Mouse (Mus musculus) spleen, adult 2 months (tissue): ENCODE measurements around the gene Dlgap3. TPM values are rescaled to one million over a fixed set of nuclear protein-coding genes. Genes with fewer than 3 reads are reported as not detected.

ENCODE experiments used
- DNase-seq, 2 experiments: peaks; one replicate each; pipeline versions ENCODE4 v3.0.0 to v3.0.0-alpha.2; 2012 to 2021; ENCODE audit warnings: low spot score in 2 of 2, low read depth in 1 of 2
- H3K27ac ChIP-seq: fragments of 200-500 bp; 2 replicates; pipeline ENCODE4 v1.5.1; 2012; ENCODE audit warnings: low read length, inconsistent platforms; ENCODE audit not compliant: insufficient read depth
- H3K27me3 ChIP-seq: fragments of 200-500 bp; 2 replicates; pipeline ENCODE4 v1.6.1; 2012; ENCODE audit warnings: mild to moderate bottlenecking, moderate library complexity, low read length, inconsistent platforms; ENCODE audit not compliant: control insufficient read depth, insufficient read depth
- H3K36me3 ChIP-seq: fragments of 200-500 bp; 2 replicates; pipeline ENCODE4 v1.6.1; 2012; ENCODE audit warnings: mild to moderate bottlenecking, low read length, inconsistent platforms; ENCODE audit not compliant: control insufficient read depth, insufficient read depth
- H3K4me1 ChIP-seq: fragments of 200-500 bp; 2 replicates; pipeline ENCODE4 v1.6.1; 2011; ENCODE audit warnings: inconsistent platforms; ENCODE audit not compliant: control insufficient read depth, insufficient read depth, insufficient read length
- H3K4me3 ChIP-seq: fragments of 200-500 bp; 2 replicates; pipeline ENCODE4 v1.5.1; 2011; ENCODE audit warnings: mild to moderate bottlenecking, inconsistent platforms; ENCODE audit not compliant: insufficient read depth, insufficient read length; ENCODE audit errors: extremely low read depth
- CTCF ChIP-seq: fragments of 200-500 bp; IDR thresholded peaks from 2 replicates; pipeline ENCODE4 v1.5.1; 2011; ENCODE audit warnings: mild to moderate bottlenecking, inconsistent platforms; ENCODE audit not compliant: insufficient read depth, insufficient read length, insufficient replicate concordance; ENCODE audit errors: extremely low read depth
- POLR2A ChIP-seq: fragments of 200-500 bp; IDR thresholded peaks from 2 replicates; pipeline ENCODE4 v1.6.1; 2011; ENCODE audit warnings: low read depth, low read length, inconsistent platforms
- WGBS: fragments of 180-500 bp; shearing (Covaris S2); methylation state at CpG from one replicate; pipeline ENCODE4 v1.1.7; 2018; 5-methylcytosine and 5-hydroxymethylcytosine counted together
- polyA plus RNA-seq: library from polyadenylated mRNA; depleted of rRNA; stranded (reverse); fragments of >200 nt; gene quantifications from 2 replicates; pipeline ENCODE4 v1.2.3, GENCODE M21; 2012; rRNA removed

Dlgap3 gene
- 0.85 and 1.1 TPM in 2 replicates for polyA plus RNA-seq

DNA sequence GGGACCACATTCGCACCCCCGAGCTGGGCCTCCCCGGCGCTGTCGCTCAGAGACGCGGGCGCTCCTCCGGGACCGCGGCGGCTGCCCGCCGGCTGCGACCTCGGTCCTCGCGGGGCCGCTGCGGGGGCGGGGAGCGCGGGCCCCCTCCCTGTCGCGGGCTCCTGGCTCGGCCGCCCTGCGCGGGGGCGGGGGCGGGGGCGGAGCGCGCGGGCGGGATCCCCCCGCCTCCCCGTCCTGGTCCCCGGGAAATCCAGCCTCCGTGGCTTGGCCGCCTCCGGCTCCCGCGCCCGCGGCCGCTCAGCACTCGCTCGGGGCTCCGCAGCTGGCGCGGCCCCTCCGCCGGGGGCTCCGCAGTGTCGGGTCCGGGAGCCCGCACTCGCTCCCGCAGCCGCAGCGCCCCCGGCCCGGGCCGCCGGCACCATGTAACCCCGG, at the start of gene Dlgap3:
Gene Dlgap3, plus strand, starts transcription at position 291 of the 432 bp plus-strand sequence.
- no peaks in the 10 kb centered on the region for H3K36me3 ChIP-seq
- H3K27me3 ChIP-seq: peaks cover 19% of the 10 kb centered on the region
- H3K27ac ChIP-seq: no peak within 1 kb of the TSS
- 1% methylated on average over 43 of the region's 67 CpGs for WGBS
- no peak for DNase-seq
- TF ChIP-seq POLR2A (no peak), CTCF (no peak)
- H3K4me1 ChIP-seq: peaks cover 8% of the 10 kb centered on the region
- peak within 1 kb of the TSS; percentile 39 for H3K4me3 ChIP-seq

DNA sequence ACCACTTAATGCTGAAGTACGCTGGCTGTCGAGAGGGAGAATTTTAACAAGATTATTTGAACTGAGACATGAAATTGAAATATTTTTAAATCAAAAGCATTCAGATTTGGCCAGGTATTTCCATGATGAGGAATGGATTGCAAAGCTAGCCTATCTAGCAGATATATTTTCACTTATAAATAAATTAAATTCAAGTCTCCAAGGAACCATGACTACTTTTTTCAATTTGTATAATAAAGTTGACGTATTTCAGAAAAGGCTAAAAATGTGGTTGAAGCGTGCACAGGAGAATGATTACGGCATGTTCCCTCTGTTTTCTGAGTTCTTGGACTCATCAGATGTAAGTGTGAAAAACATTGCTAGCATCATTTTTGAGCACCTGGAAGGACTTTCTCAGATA, 45.6 kb upstream of the Dlgap3 start, which contains the start of gene Tmem35b:
Gene Tmem35b, plus strand, starts transcription at position 301 of the 400 bp plus-strand sequence.
- H3K27me3 ChIP-seq: no peaks in the 10 kb centered on the region
- no peak within 1 kb of the TSS for H3K4me3 ChIP-seq
- no peaks in the 10 kb centered on the region for H3K36me3 ChIP-seq
- peaks cover 6% of the 10 kb centered on the region; the same call in 1 of the 2 replicates for H3K4me1 ChIP-seq
- no peak for DNase-seq
- whole genome bisulfite sequencing: 98% methylated on average over 5 of the region's 5 CpGs
- no peak within 1 kb of the TSS for H3K27ac ChIP-seq
- TF ChIP-seq POLR2A: no peak
- TF ChIP-seq CTCF: no peak

DNA sequence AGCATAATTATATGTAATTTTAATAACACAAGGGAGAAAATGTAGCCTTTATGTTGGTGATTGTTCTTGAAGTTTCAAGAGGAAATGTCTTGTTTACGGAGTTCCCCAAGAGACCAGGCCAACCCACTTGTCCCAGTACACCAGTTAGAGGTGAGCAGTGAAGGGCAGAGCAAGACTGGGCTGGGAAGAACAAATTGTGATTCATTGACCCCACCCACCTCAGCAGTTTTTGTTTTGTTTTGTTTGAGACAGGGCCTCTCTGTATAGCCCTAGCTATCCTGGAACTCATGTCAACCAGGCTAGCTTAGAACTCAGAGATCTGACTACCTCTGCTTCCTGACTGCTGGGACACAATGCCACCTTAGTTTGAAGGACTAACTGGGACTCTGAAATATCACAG, 44.7 kb upstream of the Dlgap3 start:
- H3K4me1 ChIP-seq: peaks cover 6% of the 10 kb centered on the region; the same call in 1 of the 2 replicates
- TF ChIP-seq POLR2A (no peak), CTCF (no peak)
- no peak overlapping the region for H3K4me3 ChIP-seq
- WGBS: 83% methylated on average over 1 of the region's 1 CpGs
- H3K36me3 ChIP-seq: peaks cover under 1% of the 10 kb centered on the region; the same call in 1 of the 2 replicates
- DNase-seq: no peak
- H3K27ac ChIP-seq: no peak overlapping the region
- H3K27me3 ChIP-seq: no peaks in the 10 kb centered on the region

DNA sequence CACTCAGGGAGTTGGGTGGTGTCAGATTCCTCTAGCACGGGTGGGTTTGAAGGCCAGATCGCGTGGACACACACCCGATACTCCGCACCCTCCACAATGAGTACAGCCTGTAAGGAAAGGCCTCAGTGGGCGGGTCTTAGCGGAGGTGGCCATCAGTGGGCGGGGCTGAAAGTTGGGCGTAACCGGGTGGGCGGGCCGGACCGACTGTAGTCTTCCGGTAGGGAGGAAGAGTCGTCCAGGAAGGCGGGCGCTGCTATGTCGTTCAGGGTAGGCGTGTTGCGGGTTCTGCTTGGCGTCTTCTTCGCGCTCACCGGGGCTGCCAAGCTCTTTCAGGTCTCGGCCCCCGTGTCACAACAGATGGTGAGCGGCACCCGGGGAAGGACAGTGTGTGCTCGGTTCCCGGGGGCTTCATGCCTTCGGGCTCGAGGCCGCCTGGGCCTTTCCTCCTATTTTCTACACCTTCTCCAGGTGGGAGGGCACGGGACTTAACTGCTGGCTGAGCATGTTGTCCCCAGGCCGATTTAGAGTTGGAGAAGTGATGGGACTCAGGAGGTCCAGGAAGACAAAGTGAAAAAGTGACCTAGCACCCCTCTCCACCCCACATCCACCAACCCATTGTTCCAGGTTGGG, 43.1 kb upstream of the Dlgap3 start:
- H3K4me1 ChIP-seq: peaks cover 6% of the 10 kb centered on the region; the same call in 1 of the 2 replicates
- under 1% methylated on average over 35 of the region's 35 CpGs for WGBS

DNA sequence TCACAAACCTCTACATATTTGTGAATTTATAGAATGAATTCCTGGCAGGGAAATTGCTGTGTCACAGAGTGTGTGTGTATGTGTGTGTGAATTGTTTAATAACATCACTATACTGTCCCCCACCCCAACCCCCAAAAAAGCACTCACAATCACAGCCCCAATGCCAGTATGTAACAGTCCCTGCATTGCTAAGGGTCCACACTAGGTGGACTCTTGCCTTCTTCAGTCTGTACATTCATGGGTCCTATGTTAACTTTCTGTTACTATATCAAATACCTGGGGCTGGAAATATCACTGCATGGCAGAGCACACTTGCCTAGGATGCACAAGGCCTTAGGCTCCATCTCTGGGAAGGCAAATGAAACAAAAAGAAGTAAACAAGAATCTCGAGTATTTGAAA, 34.3 kb upstream of the Dlgap3 start:
- WGBS: 57% methylated on average over 1 of the region's 1 CpGs

More for the DNA sequence above, 43.1 kb upstream of the Dlgap3 start:
- H3K36me3 ChIP-seq: peaks cover 1% of the 10 kb centered on the region; the same call in 1 of the 2 replicates
- peak; percentile 73 to 87 for DNase-seq
- peak overlapping the region; percentile 39; the same call in 1 of the 2 replicates for H3K27ac ChIP-seq
- TF ChIP-seq CTCF (no peak), POLR2A (peak; percentile 66)
- H3K4me3 ChIP-seq: peak overlapping the region; percentile 81
- H3K27me3 ChIP-seq: no peaks in the 10 kb centered on the region

DNA sequence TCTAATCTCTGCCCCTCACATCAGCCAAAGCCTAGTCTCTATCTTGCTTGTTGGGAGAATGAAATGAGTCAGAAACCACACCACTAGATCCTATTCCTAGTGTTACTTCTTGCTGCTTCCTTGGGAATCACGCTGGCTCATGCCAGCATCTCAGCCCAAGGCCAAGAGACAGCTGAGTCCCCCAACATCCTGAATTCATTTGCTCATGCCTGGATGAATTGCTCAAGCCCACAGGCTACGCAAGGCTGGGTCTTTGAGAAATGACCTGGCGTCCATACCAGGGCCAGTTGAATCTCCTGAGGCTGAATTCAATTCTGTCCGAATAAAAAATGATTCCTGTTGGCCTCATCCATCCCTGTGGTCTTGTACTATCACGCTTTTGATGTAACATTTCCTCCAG, 31.4 kb upstream of the Dlgap3 start:
- H3K27me3 ChIP-seq: no peaks in the 10 kb centered on the region; the same call in 1 of the 2 replicates
- DNase-seq: no peak
- H3K36me3 ChIP-seq: no peaks in the 10 kb centered on the region
- H3K4me1 ChIP-seq: no peaks in the 10 kb centered on the region
- H3K27ac ChIP-seq: no peak overlapping the region
- WGBS: 84% methylated on average over 5 of the region's 5 CpGs
- TF ChIP-seq POLR2A (no peak), CTCF (no peak)
- no peak overlapping the region for H3K4me3 ChIP-seq

More for the DNA sequence above, 34.3 kb upstream of the Dlgap3 start:
- no peak for DNase-seq
- TF ChIP-seq CTCF (no peak), POLR2A (no peak)
- no peak overlapping the region for H3K27ac ChIP-seq
- no peaks in the 10 kb centered on the region for H3K4me1 ChIP-seq
- no peaks in the 10 kb centered on the region; the same call in 1 of the 2 replicates for H3K27me3 ChIP-seq
- no peaks in the 10 kb centered on the region for H3K36me3 ChIP-seq
- H3K4me3 ChIP-seq: no peak overlapping the region

DNA sequence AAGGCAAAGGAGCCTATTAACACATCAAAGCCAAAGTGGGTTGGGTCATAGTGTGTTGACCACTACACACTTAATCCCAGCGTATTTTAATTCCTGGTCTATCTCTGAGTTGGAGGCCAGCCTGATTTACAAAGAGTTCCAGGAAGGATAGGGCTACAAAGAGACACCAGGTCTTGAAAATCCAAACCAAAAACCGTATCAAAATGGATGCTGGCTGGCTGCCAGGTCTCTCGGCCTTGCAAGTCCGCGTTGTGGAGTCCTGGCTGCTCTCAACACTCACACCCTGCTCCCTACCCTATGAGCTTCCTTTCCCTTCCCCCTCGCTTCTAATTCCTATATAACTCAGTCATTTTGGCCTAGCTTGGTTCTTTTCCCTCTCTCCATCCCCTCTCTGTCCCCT, 30.5 kb upstream of the Dlgap3 start:
- Histone ChIP-seq H3K36me3 (no peaks in the 10 kb centered on the region), H3K27ac (no peak overlapping the region), H3K4me3 (no peak overlapping the region), H3K4me1 (no peaks in the 10 kb centered on the region), H3K27me3 (no peaks in the 10 kb centered on the region; the same call in 1 of the 2 replicates)
- no peak for TF ChIP-seq CTCF
- no peak for TF ChIP-seq POLR2A
- WGBS: 68% methylated on average over 6 of the region's 6 CpGs
- no peak for DNase-seq
